Mouse (Mus musculus) gastrocnemius, postnatal 4 days (tissue): ENCODE data around the gene Etv1. TPM values are rescaled to one million over a fixed set of nuclear protein-coding genes. Genes with fewer than 3 reads are reported as not detected.
A peak's percentile ranks its signal among the peaks of the same experiment; 100 is the strongest.
"Not testable (repeated sequence)": the region's sequence is repeated elsewhere in the genome, so short reads cannot be mapped to it uniquely, and the experiment has no call there.

Experiments used
- DNase-seq, 2 experiments: peaks; one replicate each; pipeline ENCODE4 v3.0.0; 2021 to 2022; ENCODE audit warnings: low spot score in 2 of 2, mixed read lengths in 2 of 2
- total RNA-seq, 2 experiments: library from RNA; stranded (reverse); gene quantifications; 2 replicates each; pipeline ENCODE4 v1.2.3; 2021

The Etv1 gene
- total RNA-seq, 2 experiments from 2014 or later, result 11.2 to 11.8 TPM

DNA sequence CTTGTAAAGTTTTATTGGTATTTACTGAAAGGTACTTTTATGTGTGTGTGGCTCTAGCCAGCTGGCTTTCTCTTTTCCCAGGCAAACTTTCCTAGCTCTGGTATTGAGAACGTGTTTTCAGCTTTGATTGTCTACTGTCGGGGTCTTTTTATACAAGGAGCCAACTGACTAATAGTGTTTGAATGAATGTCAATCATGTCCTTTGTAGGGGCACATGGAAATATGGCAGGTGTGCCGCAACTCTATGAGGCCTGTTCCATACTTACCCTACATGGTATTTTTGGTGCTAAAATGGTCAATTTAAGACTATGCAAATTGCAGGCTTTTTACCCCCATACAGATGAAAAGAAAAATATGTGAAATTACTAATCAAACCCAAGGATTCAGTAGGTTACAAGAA lies 37.1 kb downstream of the Etv1 start:
- no peak for DNase-seq

GRCm38 (mm10) chr12:38818320-38818719 lies 39.1 kb downstream of the Etv1 start:
- no peak for DNase-seq

GRCm38 (mm10) chr12:38820642-38821041 lies 41.5 kb downstream of the Etv1 start:
- no peak for DNase-seq

GRCm38 (mm10) chr12:38824405-38824804 lies 45.2 kb downstream of the Etv1 start:
- no peak for DNase-seq

DNA sequence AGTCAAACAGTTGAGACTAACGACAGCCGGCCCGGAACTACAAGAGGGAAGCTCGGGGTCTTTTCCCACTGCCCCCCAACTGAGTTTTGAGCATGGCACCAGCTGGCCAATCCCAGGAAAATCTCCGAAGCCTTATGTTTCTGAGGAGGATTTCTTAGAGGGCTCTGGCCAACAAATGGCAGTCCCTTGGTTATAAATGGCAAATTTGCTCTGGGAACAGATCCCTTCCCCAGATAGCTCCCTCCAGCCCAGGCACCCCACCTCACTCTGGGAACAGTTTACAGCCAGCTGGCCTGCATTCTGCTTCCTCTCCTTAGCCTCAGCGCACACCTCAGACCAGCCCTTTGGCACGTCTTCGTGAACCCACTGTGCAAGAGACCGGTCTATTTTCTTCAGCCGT lies 53.8 kb downstream of the Etv1 start:
- no peak for DNase-seq

GRCm38 (mm10) chr12:38834581-38834980 lies 55.4 kb downstream of the Etv1 start:
- no peak for DNase-seq

- DNase-seq, result not testable (repeated sequence)
These were observed 55.8 kb downstream of the Etv1 start for GRCm38 (mm10) chr12:38834986-38835385.

- peak in 1 of 2 experiments; percentile 34 for DNase-seq
These were observed 64.7 kb downstream of the Etv1 start for GRCm38 (mm10) chr12:38843801-38844295.

DNA sequence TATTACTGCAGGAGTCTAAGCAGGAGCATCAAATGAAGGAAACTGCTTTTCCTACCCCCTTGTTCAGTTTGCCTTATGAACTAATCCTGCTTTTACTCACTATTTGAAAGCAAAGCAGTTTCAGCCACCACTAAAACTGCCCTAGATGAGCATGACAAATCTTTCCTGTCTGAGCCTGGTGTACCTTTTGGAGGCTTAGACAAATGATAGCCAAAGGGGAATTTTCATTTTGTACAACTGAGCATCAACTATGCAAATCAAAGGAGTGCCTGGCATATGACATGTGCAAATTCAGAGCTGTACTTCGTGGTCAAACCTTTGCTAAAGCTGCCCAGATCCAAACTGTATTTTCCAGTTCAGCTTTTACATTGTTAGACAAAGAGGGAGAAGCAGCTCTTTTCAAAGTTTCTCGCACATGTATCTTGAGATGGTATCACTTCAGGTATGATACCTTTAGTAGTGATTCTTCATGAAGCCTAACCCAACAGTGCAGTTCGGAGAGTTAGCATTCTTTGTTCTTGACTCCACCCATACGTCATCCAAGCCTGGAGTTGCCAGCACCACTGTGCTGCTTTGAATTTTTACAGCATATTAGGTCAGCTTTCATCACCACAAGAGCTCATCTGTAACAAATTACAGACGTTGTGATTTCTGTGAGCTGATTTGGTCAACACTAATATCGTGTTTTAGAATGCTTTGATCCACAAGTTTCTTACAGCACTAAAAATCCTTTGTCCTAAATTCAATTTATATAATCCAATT lies 68.5 kb downstream of the Etv1 start:
- DNase-seq, result no peak

DNA sequence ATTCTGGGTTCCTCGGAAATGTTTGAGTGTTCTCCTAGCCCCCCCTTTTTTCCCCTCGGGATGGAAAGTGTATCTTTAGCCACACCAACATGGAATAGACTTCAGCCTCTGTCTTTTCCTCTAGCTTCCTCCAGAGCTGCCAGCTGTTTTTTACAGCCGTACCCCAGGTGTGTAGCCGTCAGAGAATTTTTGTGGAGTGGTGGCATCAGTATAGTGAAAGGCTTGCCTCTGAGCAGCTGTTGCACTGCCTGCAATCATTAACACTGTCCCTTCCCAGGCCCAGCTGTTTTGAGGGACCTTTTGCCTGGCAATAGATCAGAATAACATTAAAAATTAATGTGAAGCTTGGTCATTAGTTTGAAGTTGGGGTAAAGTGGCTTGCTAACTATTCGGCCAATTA lies 70.8 kb downstream of the Etv1 start:
- no peak for DNase-seq

DNA sequence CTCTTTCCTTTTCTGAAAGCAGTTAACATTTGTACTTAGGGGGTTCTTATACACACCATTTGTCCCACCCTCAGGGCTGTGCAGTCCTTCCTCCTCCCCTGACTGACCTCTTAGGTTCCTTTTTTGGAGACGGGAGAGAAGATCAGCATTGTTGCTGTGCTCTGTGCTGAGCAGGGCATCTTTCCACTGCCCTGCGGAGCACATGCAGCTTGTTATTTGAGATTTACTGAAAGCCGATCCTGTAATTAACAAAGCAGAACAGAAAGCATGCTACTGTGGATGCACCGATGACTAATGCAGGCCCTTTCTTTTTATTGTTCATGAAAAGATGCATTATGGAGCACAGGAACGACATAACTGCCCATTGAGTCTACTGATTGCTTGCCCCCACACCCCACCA lies 75.1 kb downstream of the Etv1 start:
- DNase-seq, result no peak

GRCm38 (mm10) chr12:38854751-38855150 lies 75.6 kb downstream of the Etv1 start:
- DNase-seq, result no peak

GRCm38 (mm10) chr12:38859675-38860074 lies 80.5 kb downstream of the Etv1 start:
- no peak for DNase-seq

GRCm38 (mm10) chr12:38860168-38861115 lies 81.3 kb downstream of the Etv1 start:
- no peak for DNase-seq

DNA sequence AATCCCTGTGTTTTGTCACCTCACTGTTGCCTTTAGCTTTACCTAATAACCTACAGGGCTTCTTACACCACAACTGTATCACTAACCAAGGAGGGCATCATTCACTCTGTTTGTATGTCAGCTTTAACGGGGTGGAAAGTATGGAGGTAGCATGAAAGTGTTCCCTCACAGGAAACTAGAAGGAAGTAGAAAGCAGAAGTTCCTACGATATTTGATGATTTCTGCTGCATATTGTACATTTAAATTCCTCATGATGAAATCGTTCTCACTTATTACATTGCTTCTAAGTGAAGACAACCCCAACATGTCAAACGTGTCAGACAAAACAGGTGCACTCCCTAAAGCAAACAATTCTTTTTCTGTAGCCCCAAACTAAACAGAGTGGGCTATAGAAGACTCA lies 84.2 kb downstream of the Etv1 start:
- no peak for DNase-seq

DNA sequence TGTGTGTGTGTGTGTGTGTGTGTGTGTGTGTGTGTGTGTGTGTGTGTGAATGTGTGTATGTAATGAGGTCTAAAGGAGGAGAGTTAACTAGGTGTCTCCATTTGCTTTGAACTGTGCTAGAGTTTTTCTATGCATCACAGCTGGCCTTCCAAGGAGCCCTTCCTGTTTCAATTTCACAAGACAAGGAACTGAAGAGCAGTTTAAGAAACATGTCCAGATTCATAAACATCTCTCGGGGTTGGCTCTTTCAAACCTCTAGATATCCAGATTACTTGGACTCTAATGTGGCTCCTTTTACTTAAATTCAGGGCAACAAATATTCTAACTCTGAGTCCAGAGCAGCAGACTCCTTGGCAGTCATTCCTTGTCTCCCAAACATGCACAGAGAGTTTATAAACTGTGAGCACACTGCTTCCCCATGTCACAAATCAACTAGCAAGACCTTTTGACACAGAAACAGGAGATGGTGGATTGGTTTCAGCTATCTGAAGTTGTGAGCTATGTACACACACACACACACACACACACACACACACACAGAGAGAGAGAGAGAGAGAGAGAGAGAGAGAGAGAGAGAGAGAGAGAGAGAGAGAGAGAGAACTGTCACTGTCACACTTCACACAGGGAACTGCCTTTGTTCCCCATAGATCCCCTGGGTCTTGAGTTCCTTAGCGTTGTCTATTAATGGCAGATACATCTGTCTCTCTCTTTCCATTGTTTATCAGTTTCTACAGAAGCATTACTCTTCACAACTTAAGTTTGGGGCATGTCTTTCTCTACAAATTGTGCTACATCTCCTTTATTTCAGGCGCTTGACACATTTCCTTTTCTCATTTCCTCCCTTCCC lies 85.0 kb downstream of the Etv1 start:
- no peak for DNase-seq

DNA sequence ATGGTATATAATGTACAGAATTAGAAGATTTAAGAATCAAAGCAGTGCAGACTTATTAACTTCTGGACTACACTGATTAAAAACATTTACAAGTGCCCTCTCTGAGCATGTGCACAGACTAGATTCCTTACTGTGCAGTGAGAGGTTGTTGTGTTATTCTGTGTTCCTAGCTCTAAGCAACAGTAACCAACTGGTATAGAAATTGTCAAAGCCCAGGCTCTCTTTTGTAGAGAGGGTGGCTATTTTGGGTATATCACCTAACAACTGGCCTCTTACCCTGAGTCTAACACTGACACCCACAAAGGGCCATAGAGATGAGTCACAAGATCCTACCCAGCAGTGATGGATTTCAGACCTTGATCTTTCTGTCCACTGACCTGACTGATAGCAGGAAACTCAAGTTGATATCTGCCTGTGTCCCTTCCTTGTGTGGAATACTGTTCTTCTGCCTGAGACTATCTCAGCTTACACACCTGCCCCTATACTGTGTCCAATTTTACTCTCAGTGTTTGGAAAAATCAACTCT lies 95.4 kb downstream of the Etv1 start:
- no peak for DNase-seq

- DNase-seq, result no peak
These were observed 125.3 kb downstream of the Etv1 start for GRCm38 (mm10) chr12:38904516-38904915.

DNA sequence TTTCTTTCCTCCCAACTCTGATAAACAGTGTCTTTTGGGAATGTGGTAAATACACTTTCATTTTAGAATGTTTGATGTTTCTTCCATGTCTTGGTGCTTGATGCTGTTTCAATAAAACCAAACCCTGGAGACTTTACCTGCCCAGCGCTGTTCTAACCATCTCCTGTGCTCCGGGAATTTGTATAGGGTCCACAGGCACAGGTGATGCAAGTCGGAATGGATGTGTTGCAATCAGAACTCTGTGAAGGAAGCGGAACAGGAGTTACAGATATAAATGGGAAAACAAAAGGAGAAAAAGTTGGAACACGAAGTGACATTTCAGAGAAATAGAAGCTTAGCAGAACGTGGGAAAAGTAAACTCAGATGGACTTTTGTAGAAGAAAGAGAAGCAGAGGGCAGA lies 127.1 kb downstream of the Etv1 start:
- DNase-seq, result no peak

GRCm38 (mm10) chr12:38906812-38907211 lies 127.6 kb downstream of the Etv1 start:
- peak in 1 of 2 experiments; percentile 9 for DNase-seq

- DNase-seq, result no peak
These were observed 129.8 kb downstream of the Etv1 start for GRCm38 (mm10) chr12:38908947-38909346.
